Mouse (Mus musculus) testis, adult 2 months (tissue): ENCODE measurements around the gene Ttn. TPM values are rescaled to one million over a fixed set of nuclear protein-coding genes. Genes with fewer than 3 reads are reported as not detected.

ENCODE experiments used
- H3K27ac ChIP-seq: fragments of 200-500 bp; 2 replicates; pipeline ENCODE4 v1.5.1; 2012; ENCODE audit warnings: low read depth, low read length; ENCODE audit not compliant: control insufficient read depth, insufficient read depth
- H3K27me3 ChIP-seq: fragments of 200-500 bp; 2 replicates; pipeline ENCODE4 v1.6.1; 2012; ENCODE audit warnings: mild to moderate bottlenecking, low read length, moderate library complexity; ENCODE audit not compliant: control insufficient read depth, insufficient read depth
- H3K36me3 ChIP-seq: fragments of 200-500 bp; 2 replicates; pipeline ENCODE4 v1.6.1; 2012; ENCODE audit warnings: mild to moderate bottlenecking, low read length; ENCODE audit not compliant: control insufficient read depth, insufficient read depth
- H3K4me1 ChIP-seq: fragments of 200-500 bp; 2 replicates; pipeline ENCODE4 v1.6.1; 2012; ENCODE audit warnings: low read length; ENCODE audit not compliant: control insufficient read depth, insufficient read depth
- H3K4me3 ChIP-seq: fragments of 200-500 bp; 2 replicates; pipeline ENCODE4 v1.5.1; 2012; ENCODE audit warnings: low read depth, mild to moderate bottlenecking, low read length, moderate library complexity, mixed read lengths; ENCODE audit not compliant: control insufficient read depth
- CTCF ChIP-seq: fragments of 200-500 bp; IDR thresholded peaks from 2 replicates; pipeline ENCODE4 v1.5.1; 2012; ENCODE audit warnings: low read depth, mild to moderate bottlenecking, inconsistent platforms, low read length, moderate library complexity; ENCODE audit not compliant: control insufficient read depth, insufficient read depth, insufficient replicate concordance
- POLR2A ChIP-seq: fragments of 200-500 bp; IDR thresholded peaks from 2 replicates; pipeline ENCODE4 v1.6.1; 2012; ENCODE audit warnings: low read depth, mild to moderate bottlenecking, inconsistent platforms, low read length, moderate library complexity; ENCODE audit not compliant: control insufficient read depth
- polyA plus RNA-seq: library from polyadenylated mRNA; depleted of rRNA; stranded (reverse); fragments of >200 nt; gene quantifications from 2 replicates; pipeline ENCODE4 v1.2.3, GENCODE M21; 2012

The Ttn gene
- polyA plus RNA-seq, 1 experiment, result 0.16 TPM

DNA sequence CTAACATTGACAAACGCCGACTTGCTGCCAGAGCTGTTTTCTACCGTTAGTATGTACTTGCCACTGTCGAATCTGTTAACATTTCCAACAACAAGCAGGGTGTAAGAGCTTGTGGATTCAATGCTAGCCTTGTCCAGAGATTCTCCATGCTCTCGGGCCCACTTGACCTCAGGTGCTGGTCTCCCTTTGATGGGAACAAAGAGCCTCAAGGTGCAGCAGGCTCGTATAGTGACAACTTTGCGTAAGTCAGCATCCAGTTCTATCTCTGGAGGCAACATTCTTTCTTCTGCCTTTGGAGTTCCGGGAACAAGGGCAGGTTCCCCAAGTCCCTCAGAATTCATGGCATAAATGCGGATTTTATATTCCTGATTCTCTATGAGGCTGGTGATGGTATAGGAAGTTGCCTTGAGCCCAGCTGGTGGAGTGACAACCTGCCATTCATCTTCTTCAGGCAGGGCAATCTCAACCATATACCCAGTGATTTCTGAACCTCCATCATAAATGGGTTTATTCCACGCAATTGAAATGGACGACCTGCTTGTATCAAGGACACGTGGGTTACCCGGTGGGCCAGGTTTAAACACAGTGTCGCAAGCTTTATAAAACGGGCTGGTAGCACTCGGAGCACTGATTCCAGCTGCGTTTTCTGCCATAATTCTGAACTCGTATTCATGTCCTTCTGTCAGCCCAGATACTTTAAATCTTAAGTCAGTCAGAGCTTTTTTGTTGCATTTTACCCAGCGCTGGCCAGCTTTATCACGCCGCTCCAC, 232.8 kb downstream of the Ttn start:
- no peaks in the 10 kb centered on the region for H3K27me3 ChIP-seq
- no peak overlapping the region for H3K4me3 ChIP-seq
- H3K36me3 ChIP-seq, result no peaks in the 10 kb centered on the region
- H3K27ac ChIP-seq, result no peak overlapping the region
- no peaks in the 10 kb centered on the region for H3K4me1 ChIP-seq
- no peak for TF ChIP-seq POLR2A
- TF ChIP-seq CTCF, result no peak

DNA sequence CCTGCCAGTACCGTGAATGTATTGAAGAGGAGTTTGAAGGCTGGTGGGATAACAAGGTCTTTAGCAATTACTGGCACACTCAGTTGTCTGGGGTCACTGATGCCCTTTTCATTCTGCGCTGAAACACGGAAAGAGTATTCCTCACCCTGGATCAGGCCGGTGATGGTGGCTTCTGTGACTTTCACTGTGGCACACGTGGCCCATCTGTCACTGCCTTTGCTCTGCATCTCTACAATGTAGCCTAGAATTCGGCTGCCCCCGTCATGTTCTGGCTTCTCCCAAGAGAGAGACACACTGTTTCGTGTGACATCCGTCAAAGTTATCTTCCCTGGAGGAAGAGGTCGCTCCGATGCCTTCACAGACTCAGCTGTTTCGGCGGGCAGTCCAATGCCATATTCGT, 233.7 kb downstream of the Ttn start:
- H3K4me1 ChIP-seq, result no peaks in the 10 kb centered on the region
- no peak overlapping the region for H3K27ac ChIP-seq
- no peak overlapping the region for H3K4me3 ChIP-seq
- no peaks in the 10 kb centered on the region for H3K36me3 ChIP-seq
- H3K27me3 ChIP-seq, result no peaks in the 10 kb centered on the region
- TF ChIP-seq CTCF (no peak), POLR2A (no peak)

DNA sequence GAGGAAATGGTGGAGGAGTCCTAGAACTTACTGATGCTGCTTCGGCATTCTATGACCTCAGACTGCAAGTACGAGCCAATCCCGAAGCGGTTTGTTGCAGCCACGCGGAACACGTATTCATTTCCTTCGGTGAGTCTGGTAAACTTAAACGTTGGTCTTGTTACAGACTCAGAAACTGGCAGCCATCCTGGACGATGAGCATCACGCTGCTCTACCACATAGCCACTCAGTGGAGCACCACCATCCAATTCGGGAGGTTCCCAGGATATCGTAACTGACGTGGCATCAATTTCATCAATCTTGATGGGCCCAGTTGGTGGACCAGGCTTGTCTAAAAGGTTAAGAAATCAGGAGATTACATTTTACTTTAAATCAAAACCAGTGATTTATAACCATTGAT, 262.7 kb downstream of the Ttn start:
- Histone ChIP-seq H3K4me1 (no peaks in the 10 kb centered on the region; the same call in 1 of the 2 replicates), H3K27me3 (no peaks in the 10 kb centered on the region), H3K36me3 (no peaks in the 10 kb centered on the region), H3K4me3 (no peak overlapping the region), H3K27ac (no peak overlapping the region)
- TF ChIP-seq CTCF (no peak), POLR2A (no peak)

GRCm38 (mm10) chr2:76714984-76715383, 267.4 kb downstream of the Ttn start:
- no peaks in the 10 kb centered on the region for H3K27me3 ChIP-seq
- H3K4me3 ChIP-seq, result no peak overlapping the region
- no peak for TF ChIP-seq POLR2A
- no peak for TF ChIP-seq CTCF
- no peak overlapping the region for H3K27ac ChIP-seq
- no peaks in the 10 kb centered on the region for H3K36me3 ChIP-seq
- H3K4me1 ChIP-seq, result no peaks in the 10 kb centered on the region; the same call in none of the 2 replicates

DNA sequence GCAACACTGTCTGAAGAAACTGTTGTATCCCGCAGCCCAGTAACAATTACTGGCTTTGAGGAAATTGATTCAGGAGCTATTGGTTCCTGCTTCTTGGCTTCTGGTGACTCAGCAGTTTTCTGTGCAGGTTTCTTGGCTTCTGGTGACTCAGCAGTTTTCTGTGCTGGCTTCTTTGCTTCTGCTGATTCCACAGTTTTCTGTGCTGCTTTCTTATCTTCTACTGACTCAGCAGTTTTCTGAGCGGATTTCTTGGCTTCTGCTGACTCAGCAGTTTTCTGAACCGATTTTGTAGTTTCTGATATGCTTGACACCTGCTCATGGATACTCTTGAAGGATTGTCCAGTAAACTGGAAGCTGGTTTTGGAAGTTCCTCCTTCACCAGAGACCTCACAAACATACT, 273.8 kb downstream of the Ttn start:
- Histone ChIP-seq H3K36me3 (no peaks in the 10 kb centered on the region), H3K27ac (no peak overlapping the region), H3K27me3 (no peaks in the 10 kb centered on the region), H3K4me1 (no peaks in the 10 kb centered on the region; the same call in 1 of the 2 replicates), H3K4me3 (no peak overlapping the region)
- TF ChIP-seq CTCF (no peak), POLR2A (no peak)

- no peaks in the 10 kb centered on the region for H3K4me1 ChIP-seq
- TF ChIP-seq POLR2A (no peak), CTCF (no peak)
- no peak overlapping the region for H3K27ac ChIP-seq
- H3K36me3 ChIP-seq, result no peaks in the 10 kb centered on the region
- H3K27me3 ChIP-seq, result no peaks in the 10 kb centered on the region
- H3K4me3 ChIP-seq, result no peak overlapping the region
Measured at GRCm38 (mm10) chr2:76705655-76706054, 276.7 kb downstream of the Ttn start.

GRCm38 (mm10) chr2:76702751-76703150, 279.6 kb downstream of the Ttn start:
- TF ChIP-seq CTCF (no peak), POLR2A (no peak)

More at GRCm38 (mm10) chr2:76702751-76703150, 279.6 kb downstream of the Ttn start:
- H3K4me1 ChIP-seq, result no peaks in the 10 kb centered on the region
- no peaks in the 10 kb centered on the region for H3K36me3 ChIP-seq
- peak overlapping the region; percentile 23 for H3K4me3 ChIP-seq
- no peak overlapping the region for H3K27ac ChIP-seq
- H3K27me3 ChIP-seq, result no peaks in the 10 kb centered on the region
